Mouse (Mus musculus): ENCODE data around the gene Ttc6. TPM values are rescaled to one million over a fixed set of nuclear protein-coding genes. Genes with fewer than 3 reads are reported as not detected.

The Ttc6 gene
- total RNA-seq, 2 experiments from 2014 or later = 0.22 to 0.23 TPM

DNA sequence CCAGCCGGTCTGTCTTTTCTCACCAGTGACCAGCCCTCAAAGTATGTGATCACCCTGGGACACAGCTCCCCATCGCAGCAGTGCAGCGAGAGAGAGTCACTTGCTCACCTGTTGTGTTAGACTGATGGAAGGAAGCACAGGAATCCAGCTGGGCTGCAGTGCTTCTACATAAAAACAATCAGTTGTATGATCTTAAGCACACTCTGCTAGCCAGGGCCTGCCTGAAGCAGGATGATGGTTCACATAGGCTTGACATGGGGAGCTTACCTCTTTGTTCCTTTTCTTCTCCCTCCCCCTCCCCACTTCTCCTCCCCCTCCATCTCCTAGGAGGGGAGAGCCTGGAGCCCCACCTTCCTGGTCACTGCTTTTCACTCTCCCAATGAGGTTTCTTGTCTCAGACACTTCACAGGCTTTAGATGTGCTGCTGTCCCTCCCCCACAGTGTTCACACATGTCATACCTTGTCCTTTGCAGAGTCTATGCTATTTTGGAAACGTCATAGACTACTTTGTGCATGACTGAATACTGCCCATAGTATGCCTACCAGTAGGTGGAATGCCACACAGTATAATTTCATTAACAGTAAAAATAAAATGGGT, 60.2 kb downstream of the Ttc6 start:
- no peak overlapping the region for H3K4me3 ChIP-seq
- TF ChIP-seq CTCF (conservative IDR thresholded peaks at IDR 0.05) = no peak
- H3K27ac ChIP-seq = no peak overlapping the region
- no peak for DNase-seq (ENCODE audit: low spot score in 2 of 2)

DNA sequence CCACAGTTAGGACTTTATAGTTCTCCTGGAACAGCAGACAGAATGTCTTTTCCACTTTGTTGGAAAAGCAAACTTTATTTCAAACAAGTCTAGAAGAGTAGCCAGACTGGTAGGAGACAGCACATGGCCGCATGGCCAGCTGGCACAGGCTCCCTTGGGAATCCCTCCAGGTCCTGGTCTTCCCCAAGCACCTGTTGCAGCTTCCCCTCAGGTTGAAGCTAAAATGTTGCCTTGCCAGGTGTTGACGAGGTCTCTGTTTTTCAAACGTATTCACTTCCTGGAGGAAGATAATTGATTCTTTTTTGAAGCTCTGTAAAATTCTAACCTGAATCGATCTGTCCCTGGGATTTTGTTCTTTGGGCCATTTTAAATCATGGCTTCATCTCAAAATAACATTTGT, 86.1 kb downstream of the Ttc6 start:
- DNase-seq (ENCODE audit: low spot score in 2 of 2) = no peak
- TF ChIP-seq CTCF (conservative IDR thresholded peaks at IDR 0.05) = no peak
- Histone ChIP-seq H3K27ac (no peak overlapping the region), H3K4me3 (no peak overlapping the region)

DNA sequence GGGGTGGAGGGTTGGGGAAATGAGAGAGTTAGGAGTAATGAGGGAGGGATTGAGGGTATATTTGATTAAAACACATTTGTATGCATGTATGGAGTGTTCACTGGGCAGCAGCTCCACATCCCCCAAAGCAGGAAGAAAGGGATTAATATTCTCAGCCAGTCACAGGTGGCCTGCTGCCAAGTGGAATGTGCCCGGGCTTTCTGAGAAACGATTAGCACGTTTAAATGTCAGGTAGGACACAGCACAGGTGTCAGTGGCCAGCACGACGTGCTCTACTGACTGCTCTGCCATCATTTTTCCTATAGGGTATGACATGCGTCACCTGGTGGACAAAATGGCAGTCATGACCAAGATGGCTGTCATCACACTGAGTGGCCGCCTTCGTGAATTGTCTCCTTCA, 86.8 kb downstream of the Ttc6 start:
- H3K4me3 ChIP-seq = no peak overlapping the region

DNA sequence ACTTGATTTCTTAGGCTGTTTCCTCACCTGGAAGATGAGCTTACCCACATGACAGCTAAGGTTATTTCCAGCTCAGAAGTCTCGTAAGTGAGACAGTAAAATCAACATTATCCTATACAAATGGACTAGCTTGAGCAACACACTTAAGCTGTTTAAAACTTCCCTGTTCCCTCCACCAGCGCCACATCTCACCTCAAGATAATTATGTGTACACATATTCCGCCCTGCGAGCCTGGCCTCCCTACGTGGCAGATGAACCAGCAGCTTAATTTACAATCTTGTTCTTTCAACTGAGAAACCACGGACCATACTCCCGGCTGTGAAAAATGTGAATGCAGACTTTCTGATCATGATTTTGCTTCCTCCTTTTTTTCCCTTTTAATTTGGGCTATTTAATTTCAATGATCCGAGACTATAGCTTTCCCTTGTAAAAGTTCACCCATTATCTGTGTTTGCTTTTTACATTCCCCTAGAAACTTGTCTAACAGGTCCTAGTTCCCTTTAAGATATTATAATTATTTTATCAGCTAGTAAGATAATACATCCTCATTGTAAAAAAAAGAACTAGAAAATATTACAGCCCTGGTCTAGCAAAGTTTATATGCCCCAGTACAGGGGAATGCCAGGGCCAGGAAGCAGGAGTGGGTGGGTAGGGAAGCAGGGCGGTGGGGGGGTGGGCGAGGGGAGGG, 99.2 kb downstream of the Ttc6 start:
- no peak for TF ChIP-seq CTCF (conservative IDR thresholded peaks at IDR 0.05)
- H3K27ac ChIP-seq = no peak overlapping the region
- no peak overlapping the region for H3K4me3 ChIP-seq
- no peak for DNase-seq (ENCODE audit: low spot score in 2 of 2)

More for the DNA sequence above, 86.8 kb downstream of the Ttc6 start:
- no peak overlapping the region for H3K27ac ChIP-seq
- TF ChIP-seq CTCF (conservative IDR thresholded peaks at IDR 0.05) = no peak
- no peak for DNase-seq (ENCODE audit: low spot score in 2 of 2)

DNA sequence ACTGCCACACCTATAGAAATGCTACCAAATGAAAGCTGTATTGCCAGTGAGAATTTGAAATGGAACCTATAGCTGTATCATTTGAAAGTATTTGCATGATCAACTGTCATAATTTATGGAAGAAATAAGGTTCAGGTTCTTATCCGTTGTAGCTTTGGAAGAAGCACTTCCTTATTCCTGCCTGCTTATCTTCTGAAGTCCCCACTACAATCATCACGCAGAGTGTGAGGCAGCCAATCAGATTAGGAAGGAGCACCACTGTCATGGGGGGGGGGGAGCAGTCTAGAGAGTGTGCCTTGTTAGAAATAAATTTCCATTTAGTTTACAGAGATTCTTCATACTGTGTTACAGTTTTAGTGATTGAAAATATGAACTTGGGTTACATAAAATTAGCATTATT, 108.5 kb downstream of the Ttc6 start:
- no peak for TF ChIP-seq CTCF (conservative IDR thresholded peaks at IDR 0.05)
- Histone ChIP-seq H3K27ac (no peak overlapping the region), H3K4me3 (no peak overlapping the region)
- no peak for DNase-seq (ENCODE audit: low spot score in 2 of 2)

DNA sequence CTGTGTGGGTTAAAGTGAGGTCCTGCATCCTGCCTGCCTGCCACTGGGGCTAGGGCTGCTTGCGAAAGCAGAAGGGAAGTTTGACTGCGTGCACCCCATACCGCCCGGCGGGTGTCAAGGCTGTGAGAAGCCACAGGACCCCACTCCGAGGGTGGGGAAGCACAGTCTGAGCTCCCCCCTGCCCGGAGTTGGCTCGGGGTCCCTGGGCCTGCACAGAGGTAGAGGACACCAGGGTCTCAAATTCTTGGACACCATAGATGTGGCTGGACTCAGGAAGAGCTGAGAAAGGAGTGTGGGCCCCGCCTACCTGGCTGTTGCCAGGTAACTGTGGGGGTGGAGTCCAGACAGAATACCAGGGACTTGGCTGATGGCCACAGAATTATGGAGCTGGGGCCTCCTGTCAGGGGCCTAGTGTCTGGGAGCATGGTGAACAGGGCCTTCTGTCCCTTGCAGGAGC, 121.1 kb downstream of the Ttc6 start:
- no peak for DNase-seq (ENCODE audit: low spot score in 2 of 2)
- Histone ChIP-seq H3K27ac (no peak overlapping the region), H3K4me3 (no peak overlapping the region)
- TF ChIP-seq CTCF (conservative IDR thresholded peaks at IDR 0.05) = no peak

DNA sequence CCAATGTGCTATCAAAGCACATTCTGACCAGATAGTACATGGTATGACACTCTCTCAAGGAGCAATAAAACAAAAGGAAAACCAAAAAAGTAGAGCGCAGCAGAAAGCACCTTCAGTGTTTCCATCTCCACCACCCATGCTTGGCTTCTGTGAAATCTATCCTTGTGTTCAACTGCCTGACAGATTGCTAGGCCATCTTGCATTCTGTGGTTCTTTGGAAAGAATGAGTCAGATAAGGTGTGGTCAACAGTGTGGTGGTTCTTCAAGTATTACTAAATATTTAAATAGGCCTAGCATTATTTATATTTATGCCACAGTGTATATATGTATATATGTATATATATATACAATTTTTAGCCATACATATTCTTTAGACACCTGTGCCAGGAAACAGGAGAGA, 146.1 kb downstream of the Ttc6 start:
- no peak overlapping the region for H3K27ac ChIP-seq
- no peak for TF ChIP-seq CTCF (conservative IDR thresholded peaks at IDR 0.05)
- no peak overlapping the region for H3K4me3 ChIP-seq
- DNase-seq (ENCODE audit: low spot score in 2 of 2) = no peak

DNA sequence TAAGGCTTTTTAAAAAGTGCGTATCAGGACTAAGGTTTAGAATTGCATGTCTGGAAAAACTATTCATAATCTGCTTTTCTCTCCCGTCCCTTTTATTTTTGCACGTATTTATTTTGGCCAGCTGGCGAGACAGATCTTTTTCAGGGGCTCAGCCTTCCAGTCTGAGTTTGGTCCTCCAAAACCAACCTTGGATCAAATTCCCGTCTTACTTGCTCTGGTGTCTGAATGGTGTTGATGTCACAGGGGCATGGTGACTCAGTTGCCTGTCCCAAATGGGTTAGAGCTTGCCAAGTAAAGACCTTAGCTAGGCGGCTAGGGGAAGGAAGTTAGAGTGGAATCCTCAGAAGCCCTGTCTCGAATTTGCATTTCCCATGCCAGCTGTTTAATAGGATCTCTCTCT, 200.8 kb downstream of the Ttc6 start:
- no peak for DNase-seq (ENCODE audit: low spot score in 2 of 2)
- no peak overlapping the region for H3K4me3 ChIP-seq
- TF ChIP-seq CTCF (conservative IDR thresholded peaks at IDR 0.05) = no peak
- no peak overlapping the region for H3K27ac ChIP-seq

DNA sequence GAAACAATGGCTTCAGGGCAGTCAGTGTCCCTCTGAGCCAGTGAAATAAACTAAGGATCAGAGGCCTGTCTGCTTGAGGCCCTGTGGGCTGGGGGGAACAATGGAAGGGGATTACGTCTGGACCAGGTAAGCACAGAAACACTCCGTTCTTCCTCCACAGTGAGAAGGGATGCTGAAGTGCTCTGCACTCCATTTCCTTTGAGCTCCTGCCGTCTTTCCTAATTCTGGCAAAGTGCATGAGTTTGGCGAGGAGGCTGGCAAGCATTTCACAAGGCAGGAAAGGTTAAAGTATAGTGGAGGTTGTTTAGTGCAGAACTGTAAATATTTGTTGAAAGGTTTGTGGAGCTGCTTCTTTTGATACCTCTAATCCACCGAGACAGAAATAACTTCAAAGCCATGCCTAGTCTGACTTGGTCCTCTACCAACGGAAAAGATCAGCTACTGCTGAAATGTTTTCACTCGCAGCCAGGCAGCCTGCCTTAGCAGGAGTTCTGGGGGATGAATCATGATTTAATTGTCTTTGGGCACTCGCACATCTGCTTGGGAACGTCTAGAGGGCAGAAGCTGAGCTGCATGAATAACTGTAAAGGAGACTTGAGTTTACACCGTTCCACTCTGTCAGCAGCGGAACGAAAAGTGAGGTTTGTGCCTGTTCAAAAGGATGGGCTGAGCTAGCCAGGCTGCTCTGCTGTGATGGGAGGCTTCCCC, 212.5 kb downstream of the Ttc6 start:
- peak in 1 of 2 experiments; percentile 4 for DNase-seq (ENCODE audit: low spot score in 2 of 2)
- H3K4me3 ChIP-seq = no peak overlapping the region
- TF ChIP-seq CTCF (conservative IDR thresholded peaks at IDR 0.05) = no peak
- H3K27ac ChIP-seq = no peak overlapping the region

DNA sequence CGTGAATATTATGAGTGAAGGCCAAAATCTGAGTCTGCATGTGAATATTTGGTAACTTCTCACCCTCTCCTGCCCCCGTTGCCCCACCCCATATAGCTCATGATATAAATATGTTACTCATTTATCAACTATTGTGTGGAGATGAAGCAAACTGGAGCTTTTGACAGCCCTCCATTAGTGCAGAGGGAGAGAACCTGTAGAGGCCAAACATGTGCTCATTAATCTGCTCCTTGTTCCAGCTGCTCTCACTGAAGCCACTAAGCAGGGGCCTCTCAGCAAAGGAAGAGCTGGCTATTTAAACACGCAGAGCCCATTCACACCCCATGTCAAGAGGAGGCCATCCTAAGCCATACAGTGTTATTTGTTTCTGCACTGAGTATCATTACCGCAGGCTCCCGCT, 218.0 kb downstream of the Ttc6 start:
- H3K4me3 ChIP-seq = no peak overlapping the region
- H3K27ac ChIP-seq = no peak overlapping the region
- TF ChIP-seq CTCF (conservative IDR thresholded peaks at IDR 0.05) = no peak
- DNase-seq (ENCODE audit: low spot score in 2 of 2) = no peak

DNA sequence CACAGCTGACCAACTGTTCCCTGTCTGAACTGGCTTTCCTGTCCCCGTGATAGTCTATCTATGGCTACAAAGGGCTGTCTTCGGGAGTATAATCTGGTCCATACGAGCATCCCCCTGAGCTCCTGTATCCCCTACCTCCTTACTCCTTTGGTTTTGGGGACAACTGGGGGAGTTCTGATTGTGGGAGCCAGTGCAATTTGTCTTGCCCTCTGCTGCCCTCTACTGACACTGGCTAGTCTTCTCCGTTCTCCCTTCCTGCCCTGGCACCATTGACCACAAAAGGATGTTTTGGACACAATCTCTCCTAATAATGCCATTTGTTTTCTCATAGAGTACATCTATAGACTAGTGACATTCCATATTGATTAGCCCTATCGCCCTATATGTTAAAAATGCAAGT, 223.6 kb downstream of the Ttc6 start:
- H3K27ac ChIP-seq = no peak overlapping the region
- peak in 1 of 2 experiments; percentile 45 for DNase-seq (ENCODE audit: low spot score in 2 of 2)
- no peak overlapping the region for H3K4me3 ChIP-seq
- peak; percentile 83 for TF ChIP-seq CTCF (conservative IDR thresholded peaks at IDR 0.05)

Other genes starting within 250 kb of the Ttc6 start
- not detected for gene Foxa1, start 17.2 kb upstream of the Ttc6 start, total RNA-seq (2021)